Mouse (Mus musculus) right cerebral cortex, adult 18-20 months (tissue): ENCODE results near the gene Celf5.
A peak's percentile ranks its signal among the peaks of the same experiment; 100 is the strongest.

Experiments
- DNase-seq: peaks from one replicate; pipeline ENCODE4 v3.0.0; 2022; ENCODE audit warnings: mixed read lengths

Celf5 gene

DNA sequence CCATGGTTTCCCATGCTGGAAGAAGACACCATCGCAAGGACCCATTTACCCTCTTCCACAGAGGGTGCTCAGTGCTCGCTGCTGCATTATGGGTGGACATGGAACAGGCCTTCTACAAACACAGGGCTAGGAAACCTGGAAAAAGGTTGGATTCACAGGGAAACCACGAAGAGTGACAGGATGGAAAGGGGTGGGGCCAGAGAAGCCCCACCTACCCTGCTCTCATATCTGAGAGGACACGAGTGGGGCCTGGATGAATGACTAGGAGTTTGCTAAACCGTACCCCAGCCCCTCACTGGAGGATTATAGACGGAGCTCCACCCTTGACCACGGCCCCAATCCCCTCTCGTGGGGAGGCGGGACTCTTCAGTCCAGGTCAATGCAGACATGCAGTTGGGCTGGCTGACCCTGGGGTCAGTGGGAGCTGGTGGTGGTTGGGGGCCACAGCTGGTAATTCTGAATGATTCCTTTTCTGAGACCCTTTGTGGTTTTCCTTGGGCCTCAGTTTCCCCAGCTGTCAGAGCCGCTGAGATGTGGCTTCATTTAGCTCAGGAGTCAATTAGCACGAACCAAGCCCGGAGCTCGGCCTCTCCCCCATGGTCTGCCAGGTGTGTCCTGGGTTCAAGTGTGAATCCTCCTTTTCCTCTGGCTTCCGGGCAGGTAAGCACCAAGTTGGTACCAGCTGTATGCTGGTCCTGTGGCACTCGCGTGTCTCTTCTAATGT lies 69.8 kb downstream of the Celf5 start:
- DNase-seq, result no peak

DNA sequence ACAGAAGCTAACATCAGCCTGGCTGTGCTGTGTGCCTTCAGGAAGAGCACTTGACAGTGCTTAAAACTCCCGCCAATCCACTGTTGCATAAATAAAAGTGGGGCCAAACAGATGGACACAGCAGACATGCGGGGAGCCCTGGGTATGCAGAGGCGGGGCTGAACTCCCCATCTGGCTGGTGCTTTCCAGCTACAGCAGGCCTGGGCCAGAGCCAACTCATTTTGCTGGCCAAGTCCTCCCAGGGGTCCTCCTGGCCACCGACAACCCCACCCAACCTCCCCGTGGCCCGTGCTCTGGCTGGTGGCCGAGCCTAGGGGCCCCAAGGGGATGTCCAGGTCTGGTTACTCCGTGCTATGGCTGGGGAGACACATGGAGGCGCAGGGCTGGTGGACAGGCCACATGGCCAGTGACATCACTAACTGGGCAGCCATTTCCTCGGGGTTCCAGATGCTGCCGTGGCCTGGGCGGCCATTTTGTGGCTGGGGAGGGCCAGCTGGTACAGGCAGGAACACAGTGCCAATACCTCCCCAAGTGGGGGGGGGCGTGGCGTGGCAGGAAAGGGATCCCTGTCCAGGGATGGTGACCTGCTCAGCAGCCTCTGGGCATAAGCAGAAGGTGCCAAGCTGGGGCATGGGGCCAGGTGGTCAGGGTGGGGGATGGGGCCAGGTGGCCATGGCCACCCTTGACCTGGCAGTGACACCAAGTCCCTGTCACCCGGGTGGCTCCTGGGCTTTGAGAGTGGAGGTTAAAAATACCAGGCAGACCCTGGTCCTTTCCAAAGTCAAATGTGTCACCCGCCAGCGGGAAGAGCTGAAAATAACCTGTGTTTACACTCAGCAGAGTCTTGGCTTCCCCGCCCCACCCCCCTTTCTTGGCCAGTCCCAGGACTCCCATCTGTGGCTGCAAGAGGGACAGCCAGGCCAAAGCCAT lies 70.8 kb downstream of the Celf5 start:
- DNase-seq, result peak; percentile 73

- no peak for DNase-seq
Observed at GRCm38 (mm10) chr10:81410981-81411380, 71.5 kb downstream of the Celf5 start.

- DNase-seq, result no peak
Observed at GRCm38 (mm10) chr10:81410350-81410749, 72.2 kb downstream of the Celf5 start.

GRCm38 (mm10) chr10:81409330-81409729 lies 73.2 kb downstream of the Celf5 start:
- DNase-seq, result no peak
